Mouse (Mus musculus) testis, adult 2 months (tissue): ENCODE measurements around the gene Dhh. TPM values are rescaled to one million over a fixed set of nuclear protein-coding genes. Genes with fewer than 3 reads are reported as not detected.

Experiments
- H3K27ac ChIP-seq: fragments of 200-500 bp; 2 replicates; pipeline ENCODE4 v1.5.1; 2012; ENCODE audit warnings: low read depth, low read length; ENCODE audit not compliant: control insufficient read depth, insufficient read depth
- H3K27me3 ChIP-seq: fragments of 200-500 bp; 2 replicates; pipeline ENCODE4 v1.6.1; 2012; ENCODE audit warnings: mild to moderate bottlenecking, low read length, moderate library complexity; ENCODE audit not compliant: control insufficient read depth, insufficient read depth
- H3K36me3 ChIP-seq: fragments of 200-500 bp; 2 replicates; pipeline ENCODE4 v1.6.1; 2012; ENCODE audit warnings: mild to moderate bottlenecking, low read length; ENCODE audit not compliant: control insufficient read depth, insufficient read depth
- H3K4me1 ChIP-seq: fragments of 200-500 bp; 2 replicates; pipeline ENCODE4 v1.6.1; 2012; ENCODE audit warnings: low read length; ENCODE audit not compliant: control insufficient read depth, insufficient read depth
- H3K4me3 ChIP-seq: fragments of 200-500 bp; 2 replicates; pipeline ENCODE4 v1.5.1; 2012; ENCODE audit warnings: low read depth, mild to moderate bottlenecking, low read length, moderate library complexity, mixed read lengths; ENCODE audit not compliant: control insufficient read depth
- CTCF ChIP-seq: fragments of 200-500 bp; IDR thresholded peaks from 2 replicates; pipeline ENCODE4 v1.5.1; 2012; ENCODE audit warnings: low read depth, mild to moderate bottlenecking, inconsistent platforms, low read length, moderate library complexity; ENCODE audit not compliant: control insufficient read depth, insufficient read depth, insufficient replicate concordance
- POLR2A ChIP-seq: fragments of 200-500 bp; IDR thresholded peaks from 2 replicates; pipeline ENCODE4 v1.6.1; 2012; ENCODE audit warnings: low read depth, mild to moderate bottlenecking, inconsistent platforms, low read length, moderate library complexity; ENCODE audit not compliant: control insufficient read depth
- polyA plus RNA-seq: library from polyadenylated mRNA; depleted of rRNA; stranded (reverse); fragments of >200 nt; gene quantifications from 2 replicates; pipeline ENCODE4 v1.2.3, GENCODE M21; 2012

Dhh gene
- polyA plus RNA-seq, 1 experiment = 10.8 TPM

DNA sequence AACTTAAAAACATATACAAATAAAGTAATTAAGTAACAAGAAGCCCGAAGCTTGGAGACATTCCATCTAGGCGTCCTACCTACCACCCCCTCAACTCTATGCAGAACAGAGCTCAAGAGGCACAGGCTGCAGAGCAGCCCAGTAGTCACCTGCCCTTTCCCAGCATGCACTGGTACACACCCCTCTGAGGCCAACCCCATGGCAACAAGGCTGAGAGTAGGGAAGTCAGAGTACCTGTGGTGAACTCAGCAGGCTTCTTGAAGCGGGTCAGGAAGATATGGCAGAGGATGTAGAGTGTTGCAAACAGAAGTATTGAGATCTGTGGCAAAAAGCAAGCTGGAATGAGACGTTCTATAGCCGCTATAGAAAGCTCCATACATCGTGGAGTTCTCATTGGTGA is 16.6 kb upstream of the Dhh start:
- H3K4me3 ChIP-seq = peak overlapping the region; percentile 33
- TF ChIP-seq CTCF = no peak
- TF ChIP-seq POLR2A = no peak
- peaks cover 4% of the 10 kb centered on the region for H3K36me3 ChIP-seq
- no peaks in the 10 kb centered on the region for H3K27me3 ChIP-seq
- H3K27ac ChIP-seq = 0 out of 2 replicates have a peak overlapping the region, but pooled peaks have one; percentile 29
- H3K4me1 ChIP-seq = peaks cover 6% of the 10 kb centered on the region

- Histone ChIP-seq H3K27ac (no peak overlapping the region), H3K36me3 (no peaks in the 10 kb centered on the region; the same call in 1 of the 2 replicates), H3K4me1 (no peaks in the 10 kb centered on the region), H3K4me3 (no peak overlapping the region), H3K27me3 (no peaks in the 10 kb centered on the region)
- peak; percentile 53; the same call in 1 of the 2 replicates for TF ChIP-seq CTCF
- TF ChIP-seq POLR2A = no peak
Observed at GRCm38 (mm10) chr15:98904692-98905091, 6.4 kb upstream of the Dhh start.

DNA sequence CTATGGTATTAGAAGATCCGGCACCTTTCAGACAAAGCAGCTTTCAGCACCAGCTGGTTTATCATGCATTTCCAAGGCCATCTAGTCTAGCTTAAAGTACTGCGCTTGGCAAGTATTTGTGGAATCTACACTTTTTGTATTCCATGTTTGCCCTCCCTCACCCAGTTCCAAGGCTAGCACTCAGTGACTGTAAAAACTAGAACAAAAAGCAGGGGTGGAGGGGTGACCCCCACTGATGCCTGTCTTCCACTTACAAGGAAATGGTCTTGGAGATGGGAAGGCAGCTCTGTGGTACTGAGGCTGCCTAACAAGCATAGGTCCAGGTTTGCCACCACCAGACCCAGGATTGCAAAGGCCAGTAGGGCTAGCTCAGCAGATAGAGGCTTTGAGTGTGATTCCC is 4.3 kb upstream of the Dhh start:
- H3K4me1 ChIP-seq = no peaks in the 10 kb centered on the region; the same call in none of the 2 replicates
- no peaks in the 10 kb centered on the region for H3K27me3 ChIP-seq
- no peaks in the 10 kb centered on the region; the same call in 1 of the 2 replicates for H3K36me3 ChIP-seq
- no peak overlapping the region for H3K27ac ChIP-seq
- no peak for TF ChIP-seq POLR2A
- TF ChIP-seq CTCF = no peak
- no peak overlapping the region for H3K4me3 ChIP-seq

- Histone ChIP-seq H3K36me3 (no peaks in the 10 kb centered on the region), H3K27me3 (no peaks in the 10 kb centered on the region; the same call in none of the 2 replicates), H3K4me3 (no peak overlapping the region), H3K4me1 (no peaks in the 10 kb centered on the region; the same call in none of the 2 replicates), H3K27ac (no peak overlapping the region)
- TF ChIP-seq POLR2A (no peak), CTCF (no peak)
Observed at GRCm38 (mm10) chr15:98901530-98901929, 3.2 kb upstream of the Dhh start.

- H3K36me3 ChIP-seq = no peaks in the 10 kb centered on the region
- H3K4me1 ChIP-seq = peaks cover 27% of the 10 kb centered on the region
- H3K4me3 ChIP-seq = peak overlapping the region; percentile 12
- no peak overlapping the region for H3K27ac ChIP-seq
- TF ChIP-seq CTCF (no peak), POLR2A (no peak)
- no peaks in the 10 kb centered on the region; the same call in none of the 2 replicates for H3K27me3 ChIP-seq
Observed at GRCm38 (mm10) chr15:98897495-98897894, 845 bp downstream of the Dhh start.

GRCm38 (mm10) chr15:98895635-98896589 is 2.4 kb downstream of the Dhh start:
- peak overlapping the region; percentile 47; the same call in 1 of the 2 replicates for H3K27ac ChIP-seq
- H3K4me3 ChIP-seq = peak overlapping the region; percentile 17; the same call in 1 of the 2 replicates
- peaks cover 34% of the 10 kb centered on the region for H3K4me1 ChIP-seq
- TF ChIP-seq POLR2A (no peak), CTCF (no peak)
- H3K27me3 ChIP-seq = no peaks in the 10 kb centered on the region; the same call in none of the 2 replicates
- H3K36me3 ChIP-seq = no peaks in the 10 kb centered on the region

DNA sequence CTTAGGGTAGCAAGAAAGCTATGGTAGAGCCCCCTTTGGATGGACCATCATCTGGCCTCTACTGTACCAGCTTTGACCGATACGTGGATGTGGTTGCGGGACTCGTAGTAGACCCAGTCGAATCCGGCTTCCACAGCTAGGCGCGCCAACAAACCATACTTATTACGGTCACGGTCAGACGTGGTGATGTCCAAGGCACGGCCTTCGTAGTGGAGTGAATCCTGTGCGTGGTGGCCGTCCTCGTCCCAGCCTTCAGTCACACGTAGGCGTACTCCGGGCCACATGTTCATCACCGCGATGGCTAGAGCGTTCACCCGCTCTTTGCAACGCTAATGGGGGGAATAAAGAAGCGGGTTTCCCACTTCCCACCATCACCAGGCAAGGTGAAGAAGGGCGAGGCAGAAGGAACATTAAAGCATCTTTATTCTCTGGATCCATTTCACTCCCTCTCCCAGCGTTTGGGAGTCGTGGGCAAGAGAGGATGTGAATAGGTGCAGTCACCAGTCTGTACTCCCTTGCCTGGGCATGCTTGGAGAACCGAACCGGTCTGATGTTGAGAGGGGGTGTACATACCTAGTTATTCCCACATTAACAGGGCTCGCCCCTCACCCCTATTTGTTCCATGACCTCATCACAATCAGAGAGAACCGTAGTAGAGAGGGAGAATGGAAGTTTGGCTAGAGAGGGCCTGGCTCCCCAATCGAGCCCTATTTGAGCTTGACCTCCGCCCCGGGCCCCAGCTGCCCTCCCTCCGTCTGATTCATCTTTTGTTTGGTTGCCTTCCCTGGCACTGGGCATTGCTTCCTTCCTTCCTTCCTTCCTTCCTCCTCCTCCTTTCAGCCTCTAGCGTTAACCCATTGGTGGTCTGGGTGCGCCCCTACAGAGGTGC is 3.4 kb downstream of the Dhh start:
- Histone ChIP-seq H3K27ac (peak overlapping the region; percentile 47), H3K27me3 (no peaks in the 10 kb centered on the region; the same call in none of the 2 replicates)

More for the DNA sequence above, 3.4 kb downstream of the Dhh start:
- TF ChIP-seq POLR2A (no peak), CTCF (peak; percentile 7; the same call in 1 of the 2 replicates)
- H3K4me1 ChIP-seq = peaks cover 34% of the 10 kb centered on the region
- peak overlapping the region; percentile 25 for H3K4me3 ChIP-seq
- H3K36me3 ChIP-seq = no peaks in the 10 kb centered on the region
